27 mouse cellular contexts compared by ENCODE assay signal in genomic region chr14:57967080-57967797, GRCm38 (mm10). TPM values are rescaled to one million over a fixed set of nuclear protein-coding genes. Genes with fewer than 3 reads are reported as not detected.
A peak's percentile ranks its signal among the peaks of the same experiment; 100 is the strongest.
DNase-seq lines count a peak whose midpoint lies in the region; ATAC-seq lines count a peak whose summit lies in the region.
"Had no signal": no experiment of that assay in that cellular context is flagged by ENCODE, and none has a peak within 500 bp of the region (broad histone marks: within the 10 kb centered on the region; RNA-seq: fewer than 3 reads in every experiment).

No protein-coding gene starts in this region.

- no peak for DNase-seq in frontal cortex, postnatal 25 days (ENCODE audit: low spot score in 2 of 2)
- DNase-seq in c-Kit-positive CD71-positive TER-119-negative erythroid progenitor cells, embryonic 14.5 days (ENCODE audit: low read depth): peak; percentile 76
- no peak for DNase-seq in adrenal gland, postnatal 4 days (ENCODE audit: low spot score in 2 of 2)
- no peak for DNase-seq in cerebellum, adult 8-10 months
- DNase-seq: adrenal gland, postnatal 25 days; cerebellum, adult 9-11 months; gastrocnemius, adult 2 months; heart, postnatal 36 days; layer of hippocampus, adult 9-11 months; lung, adult 18-20 months; lung, postnatal 14 days; thymus, adult 18-20 months; thymus, postnatal 36 days had no signal

- no peak overlapping the region for H3K9ac ChIP-seq in liver, embryonic 12.5 days
- H3K9ac ChIP-seq: forebrain, embryonic 12.5 days; heart, embryonic 15.5 days; hindbrain, embryonic 14.5 days; stomach, embryonic 15.5 days had no signal

- peaks cover 8% of the 10 kb centered on the region for H3K36me3 ChIP-seq in liver, embryonic 12.5 days
- H3K36me3 ChIP-seq: stomach, embryonic 15.5 days had no signal

- peak; percentile 78 for ATAC-seq in frontal cortex, adult (ENCODE audit: low TSS enrichment)
- peak; percentile 93 for ATAC-seq in liver, embryonic 12.5 days
- peak; percentile 83 for ATAC-seq in megakaryocyte progenitor cell, adult 5-6 weeks (replicated peaks; ENCODE audit: poor library complexity)
- no peak for ATAC-seq in activated CD4-positive, CD25-positive, alpha-beta regulatory T cell, adult 4 months
- ATAC-seq: inflammation-experienced regulatory T-cells, adult 6 months; midbrain, embryonic 16.5 days had no signal

- peak overlapping the region; percentile 37 for H3K4me2 ChIP-seq in liver, embryonic 12.5 days
- H3K4me2 ChIP-seq: forebrain, embryonic 12.5 days; heart, embryonic 15.5 days; hindbrain, embryonic 14.5 days; stomach, embryonic 15.5 days had no signal

- H3K9me3 ChIP-seq in liver, embryonic 12.5 days (replicated peaks): no peaks in the 10 kb centered on the region
- H3K9me3 ChIP-seq: embryonic facial prominence, embryonic 10.5 days; forebrain, embryonic 12.5 days; heart, embryonic 15.5 days; megakaryocyte, embryonic 14.5 days; stomach, embryonic 15.5 days had no signal

- H3K27me3 ChIP-seq in liver, embryonic 12.5 days (replicated peaks): no peaks in the 10 kb centered on the region
- H3K27me3 ChIP-seq: forebrain, embryonic 12.5 days; heart, embryonic 15.5 days; megakaryocyte, embryonic 14.5 days; stomach, embryonic 15.5 days had no signal

- no peak overlapping the region for H3K4me3 ChIP-seq in liver, embryonic 12.5 days
- H3K4me3 ChIP-seq: embryonic facial prominence, embryonic 10.5 days; forebrain, embryonic 12.5 days; gastrocnemius, adult 2 months; heart, embryonic 15.5 days; megakaryocyte, embryonic 14.5 days; myocyte; stomach, embryonic 15.5 days had no signal

- H3K27ac ChIP-seq in liver, embryonic 12.5 days: peak overlapping the region; percentile 73
- H3K27ac ChIP-seq: embryonic facial prominence, embryonic 10.5 days; forebrain, embryonic 12.5 days; gastrocnemius, adult 2 months; heart, embryonic 15.5 days; hindbrain, embryonic 14.5 days; kidney, postnatal 0 days; stomach, embryonic 15.5 days had no signal

- 46% methylated on average over 4 of the region's 4 CpGs for WGBS in liver, embryonic 12.5 days (ENCODE audit: insufficient replicate concordance)

- peaks cover 41% of the 10 kb centered on the region for H3K4me1 ChIP-seq in liver, embryonic 12.5 days
- H3K4me1 ChIP-seq: forebrain, embryonic 12.5 days; stomach, embryonic 15.5 days had no signal

RNA-seq across cellular contexts. Expression of gene Micu2, which starts 31.8 kb away (rescaled TPM):
- 49.9 and 51.5 TPM in 2 replicates for polyA plus RNA-seq in liver, embryonic 12.5 days (2016; fragmentation: Nextera tagmentation; extraction: Ambion mirVana)
- 29.9 and 35.5 TPM in 2 replicates for total RNA-seq in megakaryocyte progenitor cell, adult 5-6 weeks (2015)
- 71.0 and 84.1 TPM in 2 replicates for total RNA-seq in megakaryocyte progenitor cell, adult 5-6 weeks (2017)
- total RNA-seq in adrenal gland, postnatal 4 days (2021): 10 to 100 TPM; 76.3 to 78.2 TPM
- polyA plus RNA-seq in activated CD4-positive, CD25-positive, alpha-beta regulatory T cell, adult 4 months (2017; shearing (Covaris generic)): 10 to 100 TPM; 12.1 to 14.0 TPM
